Mouse (Mus musculus) cerebral cortex, adult 2 months (tissue): ENCODE measurements around the gene Akr1b10.

ENCODE experiments used
- WGBS: fragments of 180-500 bp; shearing (Covaris S2); methylation state at CpG from one replicate; pipeline ENCODE4 v1.1.7; 2018; 5-methylcytosine and 5-hydroxymethylcytosine counted together

Gene Akr1b10

DNA sequence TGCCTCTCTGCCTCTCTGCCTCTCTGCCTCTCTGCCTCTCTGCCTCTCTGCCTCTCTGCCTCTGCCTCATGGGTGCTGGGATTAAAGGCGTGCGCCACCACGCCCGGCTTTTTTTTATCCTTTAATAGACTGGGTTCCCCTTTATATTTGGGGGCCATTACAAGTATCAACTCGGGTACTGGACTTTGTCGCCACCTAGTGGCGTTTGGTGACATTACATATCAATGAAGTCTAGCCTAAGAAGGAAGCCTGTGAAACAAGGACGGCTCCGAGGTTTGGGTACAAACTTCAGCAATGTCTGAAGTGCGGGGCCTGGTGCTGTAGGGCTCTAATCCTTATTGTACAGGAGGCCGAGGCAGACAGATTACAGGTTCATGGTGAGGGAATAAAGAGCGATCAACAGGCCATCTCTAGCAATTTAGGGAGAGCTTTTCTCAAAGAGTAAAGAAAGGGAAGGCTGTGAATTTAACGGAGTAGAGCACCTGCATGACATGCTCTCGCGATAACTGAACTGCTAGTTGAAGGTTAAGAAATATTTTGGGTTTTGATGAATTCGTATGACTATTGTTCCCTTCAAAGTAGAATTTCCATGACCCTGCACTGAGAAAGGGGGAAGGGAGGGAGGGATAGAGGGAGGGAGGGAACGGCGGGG, 12.2 kb upstream of the Akr1b10 start:
- 21% methylated on average over 18 of the region's 18 CpGs for WGBS

DNA sequence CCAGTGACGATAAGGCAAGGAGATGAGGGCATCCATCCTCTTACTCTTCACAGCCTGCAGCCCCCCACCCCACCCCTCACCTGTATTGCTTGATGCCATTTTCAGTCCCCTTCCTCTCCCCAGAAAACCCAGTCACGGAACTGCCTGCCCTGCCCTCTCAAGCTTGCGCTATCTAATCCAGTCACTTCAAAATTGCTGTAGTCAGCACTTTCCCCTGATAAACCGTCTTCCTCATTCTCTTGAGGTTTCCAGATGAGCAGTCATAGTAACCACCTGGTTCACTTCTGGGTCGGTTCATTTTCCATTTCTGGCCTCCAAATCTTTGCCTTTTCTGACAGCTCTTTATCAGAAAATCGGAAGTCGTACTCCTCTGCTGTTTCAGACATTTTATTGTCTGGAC, 10.2 kb upstream of the Akr1b10 start:
- 85% methylated on average over 7 of the region's 7 CpGs for WGBS

DNA sequence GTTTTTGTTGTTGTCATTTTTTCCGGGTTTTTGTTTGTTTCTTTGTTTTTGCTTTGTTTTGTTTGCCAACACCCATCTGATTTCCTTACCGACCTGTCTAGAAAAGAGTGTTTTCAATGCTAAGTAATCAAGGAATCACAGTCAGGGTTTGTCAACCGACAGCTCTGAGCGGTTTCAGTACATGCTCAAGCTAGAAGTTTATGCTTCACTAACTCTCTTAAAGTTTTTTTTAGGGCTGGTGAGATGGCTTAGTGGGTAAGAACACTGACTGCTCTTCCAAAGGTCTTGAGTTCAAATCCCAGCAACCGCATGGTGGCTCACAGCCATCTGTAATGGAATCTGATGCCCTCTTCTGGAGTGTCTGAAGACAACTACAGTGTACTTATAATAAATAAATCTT, 8.1 kb upstream of the Akr1b10 start:
- 73% methylated on average over 5 of the region's 5 CpGs for WGBS

DNA sequence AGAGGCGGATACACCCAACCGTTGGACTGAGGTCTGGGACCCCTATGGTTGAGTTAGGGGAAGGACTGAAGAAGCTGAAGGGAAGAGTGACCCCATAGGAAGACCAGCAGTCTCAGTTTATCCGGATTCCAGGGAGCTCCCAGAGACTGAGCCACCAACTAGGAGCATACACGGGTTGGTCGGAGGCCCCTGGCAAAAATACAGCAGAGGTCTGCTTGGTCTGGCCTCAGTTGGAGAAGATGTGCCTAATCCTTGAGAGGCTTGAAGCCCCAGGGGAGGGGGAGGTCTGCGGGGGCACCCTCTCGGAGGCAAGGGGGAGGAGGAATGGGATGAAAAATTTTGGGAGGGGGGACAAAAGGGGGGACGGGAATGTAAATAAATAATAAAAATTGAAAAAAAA, 617 bp upstream of the Akr1b10 start:
- WGBS: 58% methylated on average over 8 of the region's 8 CpGs

DNA sequence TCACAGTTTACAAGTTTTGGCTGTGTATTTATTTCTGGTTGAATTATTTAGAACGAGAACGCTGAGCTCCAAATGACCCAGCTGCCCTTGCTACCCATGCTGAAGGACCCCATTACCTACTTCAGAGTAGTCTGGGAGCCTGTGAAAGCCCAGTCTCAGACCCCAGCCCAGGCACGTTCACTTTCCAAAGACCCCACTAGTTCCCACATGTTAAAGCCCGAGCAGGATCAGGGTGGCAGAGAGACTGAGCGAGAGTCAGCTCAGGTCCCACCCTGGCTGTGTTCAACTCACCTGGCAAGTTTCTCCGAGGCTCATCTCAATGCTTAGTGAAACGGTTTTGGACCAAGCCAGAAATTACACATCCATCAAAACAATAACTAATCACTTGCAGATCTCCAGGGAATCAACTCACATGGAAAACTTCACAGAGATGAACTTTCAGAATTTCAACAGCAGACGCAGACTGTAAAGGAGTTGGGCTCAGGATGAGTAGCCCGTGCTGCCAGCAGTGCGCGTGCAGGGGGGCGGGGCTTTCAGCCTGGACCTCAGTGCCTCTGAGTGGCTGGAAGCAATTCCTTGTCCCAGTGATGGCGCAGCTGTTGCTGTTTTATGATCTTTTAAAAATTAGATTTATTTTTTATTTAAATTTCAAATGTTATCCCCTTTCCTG, 818 bp downstream of the Akr1b10 start:
- WGBS: 6% methylated on average over 13 of the region's 13 CpGs

DNA sequence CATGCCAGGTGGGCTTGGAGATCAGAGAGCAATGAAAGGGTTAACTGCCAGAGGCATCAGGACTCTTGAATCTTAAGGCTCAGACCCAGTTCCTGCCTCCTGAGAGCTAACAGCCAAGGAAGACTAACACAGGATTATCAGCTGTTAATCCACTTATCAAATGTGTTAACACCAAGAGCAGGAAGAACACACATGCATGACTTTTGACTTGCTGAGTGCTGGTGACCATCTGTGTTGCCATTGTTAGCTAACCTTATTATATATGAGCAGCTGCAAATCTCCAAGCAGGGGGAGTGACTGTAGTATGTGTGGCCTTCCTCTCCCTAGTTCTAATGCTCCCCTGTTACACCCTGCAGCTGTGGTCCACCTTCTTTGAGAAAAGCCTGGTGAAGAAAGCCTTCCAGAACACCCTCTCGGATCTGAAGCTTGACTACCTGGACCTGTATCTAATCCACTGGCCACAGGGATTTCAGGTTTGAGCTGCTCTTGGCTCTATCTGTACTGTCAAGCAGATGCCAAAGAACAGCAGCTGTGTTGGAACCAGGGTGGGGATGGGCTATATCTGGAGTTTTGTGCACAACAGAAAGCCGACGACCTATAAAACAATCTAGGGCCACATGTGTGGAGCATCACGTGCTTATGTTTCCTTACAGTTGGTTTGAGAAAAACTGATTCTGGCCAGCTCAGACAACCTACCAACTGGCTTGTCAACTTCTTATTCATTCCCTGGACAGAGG, 4.6 kb downstream of the Akr1b10 start:
- WGBS: 81% methylated on average over 4 of the region's 4 CpGs

DNA sequence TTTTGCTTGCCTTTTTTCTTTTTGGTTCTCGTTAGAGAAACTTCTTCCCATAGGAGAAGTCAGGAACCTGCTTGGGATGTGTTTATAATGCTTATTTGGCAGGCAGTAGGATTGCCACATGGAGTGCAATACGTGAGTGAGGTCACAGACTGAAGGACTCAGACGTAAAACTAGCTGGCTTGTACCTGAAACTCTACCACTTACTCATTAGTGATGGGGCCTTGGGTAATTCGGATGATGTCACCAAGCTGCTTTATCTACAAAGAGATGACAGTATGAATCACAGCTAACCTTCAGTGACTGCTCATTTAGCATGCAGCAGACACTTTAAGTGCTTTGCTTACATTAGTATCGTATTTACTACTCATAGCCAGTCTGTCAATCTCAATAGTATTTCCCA, 11.9 kb downstream of the Akr1b10 start:
- WGBS: 84% methylated on average over 5 of the region's 5 CpGs

DNA sequence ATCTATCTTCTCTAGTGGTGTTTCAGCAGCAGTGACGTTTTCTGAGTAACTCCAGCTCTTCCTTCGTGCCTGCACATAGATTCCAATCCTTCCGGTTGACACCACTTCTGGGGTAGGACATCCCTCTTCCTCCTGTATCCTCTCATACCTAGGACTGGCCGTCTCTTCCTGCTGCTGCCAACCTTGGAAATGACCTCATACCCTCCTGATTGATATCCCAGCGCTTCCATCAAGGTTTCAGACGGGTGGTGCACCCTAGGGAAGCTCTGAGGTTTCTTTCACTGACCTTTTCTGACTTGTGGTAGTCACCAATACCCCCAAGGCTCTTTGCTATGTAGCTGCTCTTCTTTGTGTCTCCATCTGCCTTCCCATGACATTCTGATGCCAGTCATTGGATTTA, 14.4 kb downstream of the Akr1b10 start:
- WGBS: 87% methylated on average over 6 of the region's 6 CpGs

DNA sequence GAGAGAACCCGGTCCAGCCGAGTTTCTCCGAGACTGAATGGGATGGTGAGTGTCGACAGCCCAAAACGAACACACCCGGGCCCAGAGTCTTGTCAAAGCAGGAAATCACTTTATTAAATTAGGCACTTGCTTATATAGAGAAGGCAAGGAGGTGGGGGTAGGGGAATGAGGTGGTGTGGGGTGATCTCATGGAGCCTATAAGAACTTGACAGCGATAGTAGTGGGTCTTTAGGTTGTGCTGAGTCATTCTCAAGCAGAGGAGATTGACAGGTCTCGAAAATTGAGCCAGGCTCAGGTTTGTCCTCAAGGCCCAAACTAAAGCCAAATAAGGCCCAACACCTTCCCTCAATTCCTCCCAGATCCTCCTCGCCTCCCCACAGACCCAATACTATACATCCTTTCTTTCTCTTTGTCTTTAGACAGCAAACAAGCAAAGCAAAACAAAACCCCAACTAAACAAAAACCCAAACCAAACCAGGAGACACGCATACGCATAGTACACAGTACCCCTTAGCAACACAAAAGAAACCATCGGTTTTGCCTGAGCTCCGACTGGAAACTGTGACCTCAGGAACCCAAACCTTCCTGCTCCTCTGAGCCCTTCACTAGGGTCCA, 15.7 kb downstream of the Akr1b10 start:
- WGBS: 89% methylated on average over 13 of the region's 13 CpGs

DNA sequence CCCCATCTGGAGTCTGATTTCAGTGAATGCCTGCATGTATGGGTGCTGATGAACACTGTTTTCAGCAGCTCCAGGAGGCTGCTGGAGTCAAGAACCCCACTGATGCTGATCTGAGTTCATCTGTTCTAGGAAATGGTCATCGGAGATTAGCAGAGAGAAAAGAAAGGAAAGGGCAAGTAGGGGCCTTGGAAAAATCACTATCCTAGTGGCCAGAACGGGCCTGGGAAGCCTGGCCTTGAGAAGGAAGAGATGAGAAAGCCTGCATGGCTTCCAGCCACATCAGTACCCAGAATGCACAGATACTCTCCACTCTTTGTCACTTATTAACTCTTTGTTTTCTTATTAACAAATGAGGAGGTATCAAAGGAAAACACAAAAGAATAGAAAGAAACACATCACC, 16.7 kb downstream of the Akr1b10 start:
- 76% methylated on average over 2 of the region's 2 CpGs for WGBS

DNA sequence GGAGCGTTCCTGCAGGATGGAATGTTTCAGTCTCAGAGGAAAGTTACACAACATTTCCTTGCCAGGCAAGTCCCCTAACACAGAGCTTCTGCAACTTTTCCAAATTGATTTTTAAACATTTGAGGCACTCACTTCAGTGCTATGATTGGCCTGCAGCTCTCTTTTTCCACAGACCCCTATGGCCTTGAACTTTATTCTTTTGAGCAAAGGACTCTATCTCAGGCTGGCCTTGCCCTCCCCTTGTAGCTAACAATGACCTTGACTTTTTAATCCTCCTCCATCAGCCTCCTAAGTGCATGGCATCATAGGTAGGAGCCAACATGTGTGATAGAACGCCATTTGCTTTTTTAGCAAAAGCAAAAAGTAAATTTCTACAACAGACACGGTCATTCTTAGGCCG, 22.7 kb downstream of the Akr1b10 start:
- 91% methylated on average over 4 of the region's 4 CpGs for WGBS

DNA sequence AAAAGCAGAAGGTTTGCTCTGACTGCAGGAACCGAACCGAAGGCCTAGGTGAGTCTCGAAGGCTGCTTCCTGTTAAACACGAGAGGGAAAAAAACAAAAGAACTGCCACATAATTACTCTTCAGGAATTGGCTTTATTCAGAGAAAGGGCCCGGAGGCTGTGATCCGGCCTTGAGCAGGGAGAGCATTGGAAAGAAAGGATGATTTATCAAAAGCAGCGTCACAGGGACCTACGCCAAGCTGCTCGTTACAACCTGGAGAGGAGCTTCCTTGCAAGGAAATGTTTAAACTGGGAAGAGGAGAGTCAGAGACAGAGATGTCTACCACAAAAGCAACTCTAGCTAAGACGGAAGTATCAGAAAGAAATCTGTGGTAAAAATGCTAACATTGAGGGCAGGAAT, 23.4 kb downstream of the Akr1b10 start:
- 74% methylated on average over 10 of the region's 10 CpGs for WGBS

DNA sequence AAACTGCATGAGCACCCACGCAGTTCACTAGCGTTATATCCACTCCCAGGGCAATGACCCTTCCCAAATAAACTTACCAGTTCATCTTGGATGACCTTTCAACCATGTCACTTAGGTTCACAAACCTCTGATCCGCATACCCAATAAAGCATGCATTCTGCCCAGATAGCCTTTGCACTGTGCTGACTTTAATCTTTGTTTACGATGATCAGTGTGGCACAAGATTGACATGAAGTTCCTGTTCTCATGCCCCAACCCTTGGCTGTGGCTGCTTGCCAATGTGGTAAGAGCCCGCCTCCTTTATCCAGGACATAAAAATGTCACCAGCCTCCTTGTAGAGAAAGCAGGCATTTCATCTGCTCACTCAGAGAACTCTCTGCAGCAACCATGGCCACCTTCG, 28.0 kb downstream of the Akr1b10 start, which contains the start of gene Akr1b7:
Gene Akr1b7 (plus strand): TSS at position 312 of the 400 bp plus-strand sequence.
- 87% methylated on average over 6 of the region's 6 CpGs for WGBS

DNA sequence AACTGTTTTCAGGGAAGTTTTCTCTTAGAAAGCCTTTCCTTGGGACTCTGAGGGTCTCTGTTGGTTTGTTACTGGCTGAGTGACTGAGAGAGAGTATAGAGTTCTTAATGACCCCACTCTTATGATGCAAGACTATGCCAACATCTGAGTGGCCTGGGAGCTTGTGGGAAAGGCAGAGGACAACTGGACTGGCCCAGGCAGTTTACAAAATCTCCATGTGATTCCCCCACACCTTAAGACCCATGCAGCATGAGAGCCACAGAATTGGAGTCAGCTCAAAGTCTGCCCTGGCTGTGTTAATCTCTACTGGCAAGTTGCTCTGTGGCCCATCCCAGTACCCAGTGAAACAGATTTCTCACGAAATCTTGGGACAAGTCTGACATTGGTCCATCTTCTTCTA, 28.7 kb downstream of the Akr1b10 start:
- 68% methylated on average over 1 of the region's 1 CpGs for WGBS

DNA sequence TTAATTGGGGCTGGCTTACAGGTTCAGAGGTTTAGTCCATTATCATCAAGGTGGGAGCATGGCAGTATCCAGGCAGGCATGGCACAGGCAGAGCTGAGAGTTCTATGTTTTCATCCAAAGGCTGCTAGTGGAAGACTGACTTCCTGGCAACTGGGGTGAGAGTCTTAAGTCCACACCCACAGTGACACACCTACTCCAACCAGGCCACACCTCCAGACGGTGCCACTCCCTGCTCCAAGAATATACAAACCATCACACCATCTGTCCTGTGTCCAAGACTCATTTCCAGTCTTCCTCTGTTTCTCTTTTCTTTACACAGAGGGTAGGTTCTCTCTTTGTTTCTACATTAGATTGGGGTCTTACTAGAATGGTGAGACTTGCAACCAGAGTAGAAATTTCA, 29.4 kb downstream of the Akr1b10 start:
- WGBS: 50% methylated on average over 1 of the region's 1 CpGs

DNA sequence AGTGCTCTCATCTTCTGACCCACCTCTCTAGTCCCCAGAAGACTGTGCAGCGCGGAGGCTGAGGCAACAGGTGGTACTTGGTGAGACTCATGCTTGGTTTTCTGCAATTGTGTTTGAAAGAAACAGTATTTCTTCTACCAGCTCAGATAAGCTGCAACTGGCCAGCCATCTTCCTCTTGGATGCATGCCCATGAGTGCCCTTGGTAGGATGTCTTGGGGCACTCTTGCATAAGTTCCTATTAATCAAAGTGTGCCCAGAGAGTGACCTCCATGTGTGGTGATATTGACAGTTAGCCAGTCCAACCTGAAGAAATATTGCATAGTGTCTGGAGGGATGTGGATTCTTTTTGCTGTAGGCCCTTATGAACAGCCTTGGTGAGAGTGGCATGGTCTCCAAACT, 32.5 kb downstream of the Akr1b10 start:
- WGBS: 100% methylated on average over 2 of the region's 2 CpGs

DNA sequence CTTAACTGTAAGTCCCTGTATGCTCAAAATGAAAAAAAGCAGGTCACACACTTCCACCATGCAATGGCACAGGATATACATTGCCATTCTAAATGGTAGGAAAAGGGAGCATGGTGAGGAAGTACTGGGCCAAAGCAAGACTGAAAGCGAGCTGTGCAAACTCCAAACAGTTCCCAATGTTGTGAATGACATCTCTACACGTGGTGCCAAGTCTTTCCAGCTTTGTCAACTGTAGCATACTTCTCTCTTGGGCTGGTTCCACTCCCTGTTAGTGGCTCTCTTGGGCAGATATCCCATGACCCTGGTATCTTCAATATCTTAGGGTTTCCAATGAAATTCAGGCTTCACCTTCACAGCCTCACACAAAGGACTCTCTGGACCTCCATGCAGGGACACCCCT, 55.0 kb downstream of the Akr1b10 start:
- WGBS: 67% methylated on average over 2 of the region's 2 CpGs

DNA sequence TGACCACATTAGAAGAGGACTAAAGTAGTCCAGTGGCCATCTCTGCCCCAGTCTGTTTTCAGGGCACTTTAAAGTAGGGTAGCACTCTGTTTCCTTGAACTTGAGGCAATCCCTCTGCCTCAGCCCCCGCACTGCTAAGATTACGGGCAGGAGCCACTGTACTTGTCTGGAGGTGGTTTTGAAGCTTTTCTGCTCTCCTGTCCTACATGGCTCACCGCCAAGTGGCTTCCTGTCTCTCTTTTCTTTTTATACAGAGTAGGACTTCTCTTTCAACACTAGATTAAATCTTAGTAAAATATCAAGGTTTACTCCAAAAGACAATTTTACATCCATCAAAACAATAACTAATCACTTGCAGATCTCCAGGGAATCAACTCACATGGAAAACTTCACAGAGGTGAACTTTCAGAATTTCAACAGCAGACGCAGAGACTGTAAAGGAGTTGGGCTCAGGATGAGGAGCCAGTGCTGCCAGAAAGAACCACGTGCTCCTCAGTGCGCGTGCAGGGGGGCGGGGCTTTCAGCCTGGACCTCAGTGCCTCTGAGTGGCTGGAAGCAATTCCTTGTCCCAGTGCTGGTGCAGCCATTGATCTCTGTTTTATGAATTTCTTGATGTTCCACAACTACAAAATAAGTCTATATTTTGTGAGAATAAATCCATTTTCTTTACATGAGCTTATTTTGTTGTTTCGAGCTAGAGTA, 57.7 kb downstream of the Akr1b10 start:
- WGBS: 57% methylated on average over 9 of the region's 9 CpGs

DNA sequence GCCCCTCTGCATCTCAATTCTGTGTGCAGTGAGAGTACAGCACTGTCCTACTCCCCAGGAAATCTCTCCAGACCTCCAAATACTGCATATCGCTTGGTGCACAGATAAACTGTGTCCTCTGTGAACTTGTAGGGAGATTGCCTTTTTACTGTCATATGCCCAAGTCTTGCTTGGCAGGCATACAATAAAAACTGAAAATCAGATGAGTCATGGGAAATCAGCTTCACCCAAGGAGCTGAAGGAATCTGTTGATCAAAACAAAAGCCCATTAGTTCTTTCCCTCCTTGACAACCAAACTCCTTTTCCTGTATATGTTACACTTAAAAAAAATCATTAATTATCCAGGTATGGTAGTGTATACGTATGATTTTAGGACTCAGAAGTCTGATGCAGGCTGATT, 59.8 kb downstream of the Akr1b10 start:
- 76% methylated on average over 2 of the region's 2 CpGs for WGBS
